Mouse (Mus musculus) liver, postnatal 0 days (tissue): ENCODE measurements around the gene Calb2. TPM values are rescaled to one million over a fixed set of nuclear protein-coding genes. Genes with fewer than 3 reads are reported as not detected.

Experiments
- ATAC-seq: fragments of 200-750 bp; cut with Nextera tagmentation; 2 replicates; pipeline ENCODE4 v1.8.0; 2017; ENCODE audit warnings: mild to moderate bottlenecking, moderate library complexity
- DNase-seq: peaks from one replicate; pipeline ENCODE4 v3.0.0-alpha.2; 2016
- H3K27ac ChIP-seq: fragments of 300-500 bp; sonication (generic); 2 replicates; pipeline ENCODE4 v1.5.1; 2014; ENCODE audit warnings: antibody characterized with exemption, moderate library complexity, mild to moderate bottlenecking, low read depth
- H3K27me3 ChIP-seq: fragments of 300-500 bp; sonication (generic); 2 replicates; pipeline ENCODE4 v1.6.1; 2014; ENCODE audit warnings: low read length, control low read depth, mixed read lengths; ENCODE audit not compliant: insufficient read depth
- H3K36me3 ChIP-seq: fragments of 300-500 bp; sonication (generic); replicated peaks from 2 replicates; pipeline ENCODE4 v1.6.1; 2014; ENCODE audit warnings: mild to moderate bottlenecking, control low read depth, low read length, moderate library complexity, mixed read lengths; ENCODE audit not compliant: insufficient read depth
- H3K4me1 ChIP-seq: fragments of 300-500 bp; sonication (generic); 2 replicates; pipeline ENCODE4 v1.6.1; 2014; ENCODE audit warnings: antibody characterized with exemption, mild to moderate bottlenecking, control low read depth; ENCODE audit not compliant: insufficient read depth
- H3K4me2 ChIP-seq: fragments of 300-500 bp; sonication (generic); 2 replicates; pipeline ENCODE4 v1.6.1; 2014; ENCODE audit warnings: low read depth, mild to moderate bottlenecking, low read length, moderate library complexity, mixed read lengths
- H3K4me3 ChIP-seq: fragments of 300-500 bp; sonication (generic); 2 replicates; pipeline ENCODE4 v1.5.1; 2014; ENCODE audit warnings: low read depth, low read length
- H3K9ac ChIP-seq: fragments of 300-500 bp; sonication (generic); replicated peaks from 2 replicates; pipeline ENCODE4 v1.6.1; 2014; ENCODE audit warnings: mild to moderate bottlenecking, moderate library complexity
- H3K9me3 ChIP-seq: fragments of 300-500 bp; sonication (generic); 2 replicates; pipeline ENCODE4 v1.6.1; 2016; ENCODE audit warnings: mild to moderate bottlenecking, control low read depth, low read length, mixed read lengths
- CTCF ChIP-seq: sonication (generic); IDR thresholded peaks from 2 replicates; pipeline ENCODE4 v1.5.1; 2016; ENCODE audit warnings: antibody characterized with exemption, low read depth
- EP300 ChIP-seq: IDR thresholded peaks from 2 replicates; pipeline ENCODE4 v1.6.1; 2016; ENCODE audit warnings: antibody characterized with exemption, low read depth, mild to moderate bottlenecking
- WGBS: fragments of 180-500 bp; shearing (Covaris S2); extraction: QIAGEN DNeasy Blood & Tissue Kit; methylation state at CpG from one replicate; pipeline ENCODE4 v1.1.7; 2014; ENCODE audit not compliant: insufficient replicate concordance; 5-methylcytosine and 5-hydroxymethylcytosine counted together
- polyA plus RNA-seq: library from polyadenylated mRNA; unstranded; fragments of >200 nt; fragmentation: Nextera tagmentation; extraction: Ambion mirVana; gene quantifications from 2 replicates; pipeline ENCODE4 v1.2.1, GENCODE M21; 2015

Gene Calb2
- polyA plus RNA-seq, 1 experiment from 2014 or later = not detected

DNA sequence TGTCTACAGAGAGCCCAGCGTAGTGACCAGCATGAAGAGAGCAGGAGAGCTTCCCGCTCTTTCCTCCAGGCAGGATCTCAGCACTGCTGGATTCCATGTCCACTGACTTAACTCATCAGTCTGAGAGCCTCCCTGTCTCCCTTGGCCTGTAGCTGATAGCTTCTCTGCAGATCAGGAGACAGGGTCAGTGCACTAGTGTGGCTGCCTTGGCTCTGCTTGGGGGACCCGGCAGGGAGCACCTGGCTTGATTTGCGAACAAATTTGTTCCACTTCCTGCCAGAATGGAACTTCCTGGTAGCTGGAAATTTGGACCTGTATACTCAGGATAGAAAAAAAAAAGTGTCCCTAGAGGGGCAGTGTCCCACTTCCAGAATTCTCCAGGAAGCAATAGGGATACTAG is 6.8 kb upstream of the Calb2 start:
- ATAC-seq = no peak
- no peak for DNase-seq
- Histone ChIP-seq H3K9me3 (no peaks in the 10 kb centered on the region), H3K4me1 (no peaks in the 10 kb centered on the region), H3K27me3 (peaks cover 9% of the 10 kb centered on the region; the same call in 1 of the 2 replicates), H3K4me3 (no peak overlapping the region), H3K9ac (no peak overlapping the region), H3K27ac (no peak overlapping the region), H3K4me2 (no peak overlapping the region), H3K36me3 (no peaks in the 10 kb centered on the region)
- no peak for TF ChIP-seq CTCF
- TF ChIP-seq EP300 = no peak
- 72% methylated on average over 4 of the region's 4 CpGs for WGBS

DNA sequence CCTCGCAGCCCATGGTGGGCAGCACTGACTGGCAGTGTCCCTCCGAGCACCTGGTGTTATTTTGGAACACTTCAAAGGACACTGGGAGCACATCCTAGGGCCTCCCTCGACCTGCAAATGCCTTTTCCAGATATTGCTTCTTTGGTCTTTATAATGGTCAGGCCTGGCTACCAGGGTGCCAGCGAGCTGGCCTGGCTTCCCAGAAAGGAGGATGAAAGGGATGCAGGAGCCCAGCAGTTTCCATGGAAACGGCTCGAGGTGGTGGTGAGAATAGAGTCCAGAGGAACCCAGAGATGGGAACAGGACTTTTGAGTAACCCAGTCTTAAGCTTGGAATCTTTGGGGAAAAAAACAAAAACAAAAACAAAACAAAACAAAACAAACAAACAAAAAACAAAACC is 4.2 kb upstream of the Calb2 start:
- no peak overlapping the region for H3K9ac ChIP-seq
- no peaks in the 10 kb centered on the region for H3K9me3 ChIP-seq
- 61% methylated on average over 6 of the region's 6 CpGs for WGBS
- no peak overlapping the region for H3K4me3 ChIP-seq
- ATAC-seq (no peak), DNase-seq (no peak)
- TF ChIP-seq CTCF (no peak), EP300 (no peak)
- H3K4me1 ChIP-seq = no peaks in the 10 kb centered on the region
- H3K27me3 ChIP-seq = peaks cover 21% of the 10 kb centered on the region
- no peak overlapping the region for H3K27ac ChIP-seq
- H3K4me2 ChIP-seq = no peak overlapping the region
- H3K36me3 ChIP-seq = no peaks in the 10 kb centered on the region

DNA sequence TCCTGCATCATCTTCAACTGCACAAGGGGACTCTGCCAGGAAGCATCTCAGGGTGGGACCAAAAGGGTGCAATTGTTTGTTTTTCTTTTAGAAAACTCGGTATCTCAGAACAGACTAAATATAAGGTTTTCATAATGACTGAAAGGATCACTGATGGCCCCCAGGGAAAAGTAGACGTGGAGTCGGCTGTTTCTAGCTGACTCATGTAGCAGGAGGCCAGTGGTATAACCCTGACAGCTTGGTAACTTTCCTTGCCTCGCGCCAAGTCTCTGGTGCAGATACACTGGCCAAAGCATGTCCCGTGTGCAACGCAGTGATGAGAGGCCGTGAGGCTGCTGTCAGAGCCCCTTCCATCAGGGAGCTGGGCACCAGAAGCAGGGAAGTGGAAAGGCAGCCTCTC is 1.7 kb downstream of the Calb2 start:
- Histone ChIP-seq H3K9ac (no peak overlapping the region), H3K27ac (no peak overlapping the region), H3K4me1 (no peaks in the 10 kb centered on the region), H3K27me3 (peaks cover 18% of the 10 kb centered on the region), H3K4me3 (no peak overlapping the region), H3K36me3 (no peaks in the 10 kb centered on the region), H3K9me3 (no peaks in the 10 kb centered on the region), H3K4me2 (no peak overlapping the region)
- ATAC-seq = no peak
- WGBS = 64% methylated on average over 8 of the region's 8 CpGs
- DNase-seq = no peak
- TF ChIP-seq CTCF (no peak), EP300 (no peak)

DNA sequence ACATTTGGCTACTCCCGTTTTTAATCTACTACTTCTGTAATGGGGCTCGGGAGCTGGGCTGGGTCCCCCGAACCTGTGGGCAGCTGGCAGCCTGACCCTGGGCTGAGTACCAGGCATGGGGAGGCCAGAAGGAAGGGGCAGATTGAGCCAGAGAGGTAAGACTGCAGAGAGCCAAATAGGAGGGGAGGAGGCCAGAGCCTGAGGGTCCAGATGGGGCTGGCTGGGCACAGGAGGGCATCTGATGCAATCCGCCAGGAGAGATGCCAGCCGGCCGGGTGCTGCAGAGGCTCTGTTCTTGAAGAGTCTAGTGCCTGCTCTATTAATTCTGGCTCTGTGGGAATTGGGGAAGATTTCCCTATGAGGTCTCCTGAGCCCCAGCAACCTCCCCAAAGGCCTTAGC is 6.0 kb downstream of the Calb2 start:
- DNase-seq = no peak
- WGBS = 74% methylated on average over 6 of the region's 6 CpGs
- H3K27ac ChIP-seq = no peak overlapping the region
- H3K27me3 ChIP-seq = no peaks in the 10 kb centered on the region
- no peaks in the 10 kb centered on the region for H3K4me1 ChIP-seq
- no peak for ATAC-seq
- no peak overlapping the region for H3K4me2 ChIP-seq
- no peak overlapping the region for H3K4me3 ChIP-seq
- no peaks in the 10 kb centered on the region for H3K9me3 ChIP-seq
- H3K9ac ChIP-seq = no peak overlapping the region
- no peaks in the 10 kb centered on the region for H3K36me3 ChIP-seq
- TF ChIP-seq CTCF (no peak), EP300 (no peak)

DNA sequence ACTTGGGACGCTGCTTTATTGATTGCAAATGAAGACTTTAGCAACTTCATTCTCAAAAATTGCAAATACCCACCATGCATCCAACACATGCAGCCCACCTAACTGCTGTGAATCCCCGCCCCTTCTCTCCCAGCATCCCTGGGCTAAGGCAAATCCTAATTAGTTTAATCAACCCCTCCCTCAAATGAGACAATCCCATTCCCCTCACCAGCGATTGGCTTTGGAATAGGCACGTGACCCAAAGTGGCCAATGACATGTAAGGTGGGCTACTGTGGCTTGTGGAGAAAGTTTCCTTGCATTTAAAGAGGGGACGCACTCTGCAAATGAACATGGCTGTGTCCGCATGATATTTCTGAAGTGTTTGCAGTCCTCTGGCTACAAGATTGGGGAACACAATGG is 15.1 kb downstream of the Calb2 start:
- Histone ChIP-seq H3K4me1 (no peaks in the 10 kb centered on the region), H3K9ac (no peak overlapping the region), H3K27ac (no peak overlapping the region), H3K4me2 (no peak overlapping the region), H3K4me3 (no peak overlapping the region), H3K36me3 (no peaks in the 10 kb centered on the region), H3K27me3 (no peaks in the 10 kb centered on the region), H3K9me3 (no peaks in the 10 kb centered on the region)
- DNase-seq = no peak
- ATAC-seq = no peak
- TF ChIP-seq EP300 (no peak), CTCF (no peak)
- 67% methylated on average over 6 of the region's 6 CpGs for WGBS

DNA sequence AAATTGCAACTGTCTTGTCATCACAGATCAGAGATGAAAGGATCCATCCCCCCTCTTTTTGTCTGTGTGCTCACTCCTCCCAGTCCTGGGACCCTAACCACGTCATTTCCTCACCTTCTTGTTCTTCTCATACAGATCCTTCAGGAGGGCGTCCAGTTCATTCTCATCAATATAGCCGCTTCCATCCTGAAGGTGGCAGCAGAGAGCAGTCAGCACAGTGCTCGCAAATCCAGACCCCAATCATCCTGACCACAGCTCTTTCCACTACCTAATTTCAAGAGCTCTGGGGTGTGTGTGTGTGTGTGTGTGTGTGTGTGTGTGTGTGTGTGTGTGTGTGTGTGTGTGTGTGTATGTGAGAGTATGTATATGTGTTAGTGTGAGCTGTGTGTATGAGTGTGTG is 22.5 kb downstream of the Calb2 start:
- Histone ChIP-seq H3K36me3 (no peaks in the 10 kb centered on the region), H3K9me3 (no peaks in the 10 kb centered on the region), H3K4me2 (no peak overlapping the region), H3K27ac (no peak overlapping the region), H3K4me3 (no peak overlapping the region), H3K27me3 (no peaks in the 10 kb centered on the region), H3K9ac (no peak overlapping the region), H3K4me1 (no peaks in the 10 kb centered on the region)
- 2% methylated on average over 4 of the region's 4 CpGs for WGBS
- TF ChIP-seq EP300 (no peak), CTCF (peak; percentile 83)
- ATAC-seq (no peak), DNase-seq (peak; percentile 52)

DNA sequence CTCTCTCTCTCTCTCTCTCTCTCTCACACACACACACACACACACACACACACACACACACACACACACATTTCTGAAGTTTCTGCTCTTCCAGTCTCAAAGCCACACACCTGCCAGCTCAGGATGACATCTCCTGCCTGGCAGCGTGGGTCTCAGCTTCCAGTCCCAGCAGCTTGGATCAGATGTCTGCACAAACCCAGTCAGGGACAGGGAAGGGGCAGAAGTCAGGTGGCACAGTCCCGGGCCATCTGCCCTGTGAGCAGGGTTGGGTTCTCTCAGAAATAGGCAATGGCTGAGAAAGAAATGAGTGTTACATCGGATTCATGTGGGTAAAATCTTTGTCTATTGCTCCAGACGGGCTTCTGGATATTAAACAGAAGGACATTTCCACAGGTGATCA is 27.2 kb downstream of the Calb2 start:
- no peak for TF ChIP-seq CTCF
- TF ChIP-seq EP300 = no peak
- Histone ChIP-seq H3K4me3 (no peak overlapping the region), H3K27ac (no peak overlapping the region), H3K4me2 (no peak overlapping the region), H3K27me3 (no peaks in the 10 kb centered on the region), H3K9ac (no peak overlapping the region), H3K4me1 (no peaks in the 10 kb centered on the region), H3K9me3 (no peaks in the 10 kb centered on the region), H3K36me3 (no peaks in the 10 kb centered on the region)
- ATAC-seq (no peak), DNase-seq (no peak)
- 68% methylated on average over 4 of the region's 4 CpGs for WGBS
